8 mouse cellular contexts compared by ENCODE assay signal in the genomic region with DNA sequence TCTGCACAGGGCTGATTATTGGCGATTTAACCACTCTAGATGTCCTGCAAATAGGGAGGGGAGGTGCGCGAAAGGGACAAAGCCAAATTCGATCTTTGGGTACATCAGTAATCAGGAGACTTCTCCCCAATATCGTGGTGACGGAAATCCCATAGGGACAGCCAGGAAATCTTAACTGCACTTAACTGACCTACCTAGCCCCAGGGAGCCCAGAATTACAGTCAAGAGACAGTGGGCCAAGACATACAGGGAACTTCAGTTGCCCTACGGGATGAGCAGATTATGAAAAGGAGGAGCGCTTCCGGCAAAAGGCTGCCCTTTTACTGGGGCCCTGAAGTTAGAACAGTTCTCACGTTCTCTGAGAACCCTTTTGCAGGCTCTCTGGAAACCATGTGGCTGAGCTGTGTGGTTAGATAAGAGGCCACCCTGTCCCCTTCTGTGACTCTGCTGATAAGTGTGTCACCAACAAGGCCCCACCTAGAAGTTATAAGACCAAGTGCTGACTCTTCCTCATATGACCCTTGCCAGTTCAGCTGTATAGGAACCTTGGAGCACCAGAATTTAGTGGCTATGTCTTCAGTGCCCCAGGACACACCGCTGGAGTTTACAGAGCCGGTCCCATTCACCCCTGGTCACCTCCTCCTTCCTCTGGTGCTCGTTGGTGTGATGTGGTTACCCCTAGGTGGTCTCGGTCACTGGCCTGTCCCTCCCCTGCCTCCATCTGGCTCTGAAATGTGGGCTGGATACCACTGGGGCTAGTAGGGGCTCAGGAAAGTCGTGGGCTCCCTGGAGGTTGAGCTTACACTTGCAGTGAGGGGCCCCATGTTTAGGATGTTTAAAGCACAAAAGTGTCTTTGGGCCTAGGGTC. TPM values are rescaled to one million over a fixed set of nuclear protein-coding genes. Genes with fewer than 3 reads are reported as not detected.
A peak's percentile ranks its signal among the peaks of the same experiment; 100 is the strongest.
DNase-seq lines count a peak whose midpoint lies in the region; ATAC-seq and TF ChIP-seq lines count a peak whose summit lies in the region.

No protein-coding gene starts in this region.

- peak overlapping the region; percentile 49 for H3K4me3 ChIP-seq in midbrain, embryonic 10.5 days
- no peak overlapping the region for H3K4me3 ChIP-seq in midbrain, embryonic 15.5 days
- peak overlapping the region; percentile 59 for H3K4me3 ChIP-seq in embryonic facial prominence, embryonic 15.5 days (replicated peaks)
- peak overlapping the region; percentile 54 for H3K4me3 ChIP-seq in limb, embryonic 14.5 days (replicated peaks; ENCODE audit: low read length)

- no peaks in the 10 kb centered on the region for H3K9me3 ChIP-seq in midbrain, embryonic 10.5 days (replicated peaks)
- H3K9me3 ChIP-seq in midbrain, embryonic 15.5 days: no peaks in the 10 kb centered on the region
- no peaks in the 10 kb centered on the region for H3K9me3 ChIP-seq in embryonic facial prominence, embryonic 15.5 days (replicated peaks)
- H3K9me3 ChIP-seq in limb, embryonic 14.5 days (ENCODE audit: control insufficient read depth, low read length): no peaks in the 10 kb centered on the region

- 0 out of 2 replicates have a peak, but pooled peaks cover under 1% of the 10 kb centered on the region for H3K36me3 ChIP-seq in midbrain, embryonic 10.5 days
- no peaks in the 10 kb centered on the region for H3K36me3 ChIP-seq in midbrain, embryonic 15.5 days (replicated peaks)
- H3K36me3 ChIP-seq in embryonic facial prominence, embryonic 15.5 days: peaks cover 5% of the 10 kb centered on the region; the same call in 1 of the 2 replicates
- H3K36me3 ChIP-seq in limb, embryonic 14.5 days (ENCODE audit: control insufficient read depth, insufficient read depth, low read length): peaks cover 2% of the 10 kb centered on the region; the same call in 1 of the 2 replicates

- ATAC-seq in midbrain, embryonic 15.5 days (replicated peaks): no peak
- ATAC-seq in embryonic facial prominence, embryonic 15.5 days (ENCODE audit: insufficient number of reproducible peaks, low FRiP score, low TSS enrichment, low read depth): no peak
- ATAC-seq in limb, embryonic 14.5 days (ENCODE audit: low FRiP score, low read depth): no peak

- no peak for DNase-seq in midbrain, embryonic 10.5 days (ENCODE audit: low spot score)
- DNase-seq in limb, embryonic 14.5 days (ENCODE audit: low spot score): no peak
- DNase-seq in spleen, postnatal 36 days (ENCODE audit: low spot score in 2 of 2): peak; percentile 66 to 78
- no peak for DNase-seq in layer of hippocampus, postnatal 36 days
- DNase-seq in ovary, postnatal 14 days (ENCODE audit: low spot score): no peak
- DNase-seq in urinary bladder, postnatal 14 days (ENCODE audit: low spot score): no peak

- no peak overlapping the region for H3K4me2 ChIP-seq in midbrain, embryonic 15.5 days
- H3K4me2 ChIP-seq in embryonic facial prominence, embryonic 15.5 days (replicated peaks): peak overlapping the region; percentile 72
- H3K4me2 ChIP-seq in limb, embryonic 14.5 days (replicated peaks; ENCODE audit: low read depth, low read length, severe bottlenecking): peak overlapping the region; percentile 75

- peaks cover 34% of the 10 kb centered on the region for H3K27me3 ChIP-seq in midbrain, embryonic 10.5 days (ENCODE audit: low read depth, poor library complexity, severe bottlenecking)
- peaks cover 14% of the 10 kb centered on the region for H3K27me3 ChIP-seq in midbrain, embryonic 15.5 days (replicated peaks)
- no peaks in the 10 kb centered on the region for H3K27me3 ChIP-seq in embryonic facial prominence, embryonic 15.5 days
- H3K27me3 ChIP-seq in limb, embryonic 14.5 days (ENCODE audit: control insufficient read depth, insufficient read depth, low read length): no peaks in the 10 kb centered on the region

- TF ChIP-seq POLR2A in limb, embryonic 14.5 days (IDR thresholded peaks at IDR 0.05; ENCODE audit: borderline replicate concordance, extremely low read depth, insufficient read depth, insufficient read length): no peak

- WGBS in midbrain, embryonic 10.5 days: 68% methylated on average over 15 of the region's 15 CpGs
- 68% methylated on average over 15 of the region's 15 CpGs for WGBS in midbrain, embryonic 15.5 days
- 53% methylated on average over 15 of the region's 15 CpGs for WGBS in embryonic facial prominence, embryonic 15.5 days
- 58% methylated on average over 15 of the region's 15 CpGs for WGBS in limb, embryonic 14.5 days

- H3K4me1 ChIP-seq in midbrain, embryonic 10.5 days: peaks cover 55% of the 10 kb centered on the region
- peaks cover 21% of the 10 kb centered on the region for H3K4me1 ChIP-seq in midbrain, embryonic 15.5 days
- H3K4me1 ChIP-seq in embryonic facial prominence, embryonic 15.5 days: peaks cover 44% of the 10 kb centered on the region
- peaks cover 24% of the 10 kb centered on the region for H3K4me1 ChIP-seq in limb, embryonic 14.5 days (ENCODE audit: control insufficient read depth, insufficient read depth, low read length)

- H3K27ac ChIP-seq in midbrain, embryonic 10.5 days (replicated peaks): peak overlapping the region; percentile 84; the same call in 1 of the 2 replicates
- no peak overlapping the region for H3K27ac ChIP-seq in midbrain, embryonic 15.5 days
- H3K27ac ChIP-seq in embryonic facial prominence, embryonic 15.5 days (replicated peaks): peak overlapping the region; percentile 85
- H3K27ac ChIP-seq in limb, embryonic 14.5 days (replicated peaks; ENCODE audit: low read depth, low read length): peak overlapping the region; percentile 79

- H3K9ac ChIP-seq in midbrain, embryonic 15.5 days: no peak overlapping the region
- peak overlapping the region; percentile 68 for H3K9ac ChIP-seq in embryonic facial prominence, embryonic 15.5 days
- peak overlapping the region; percentile 85 for H3K9ac ChIP-seq in limb, embryonic 14.5 days (ENCODE audit: low read depth, low read length, severe bottlenecking)

RNA-seq across cellular contexts. Expression of gene Smdt1, which starts 3.1 kb away (rescaled TPM):
- polyA plus RNA-seq in midbrain, embryonic 10.5 days (2016; fragmentation: Nextera tagmentation; extraction: Ambion mirVana): 253 and 265 TPM in 2 replicates
- 322 and 335 TPM in 2 replicates for polyA plus RNA-seq in midbrain, embryonic 15.5 days (2015; fragmentation: Nextera tagmentation; extraction: Ambion mirVana)
- polyA plus RNA-seq in embryonic facial prominence, embryonic 15.5 days (2015; fragmentation: Nextera tagmentation; extraction: Ambion mirVana): 264 and 279 TPM in 2 replicates
- 175 and 178 TPM in 2 replicates for polyA plus RNA-seq in limb, embryonic 14.5 days (2012; rRNA removed)
- polyA plus RNA-seq in limb, embryonic 14.5 days (2014; fragmentation: Nextera tagmentation; extraction: Ambion mirVana): 255 and 258 TPM in 2 replicates
- 100 to 1,000 TPM; 138 to 139 TPM for total RNA-seq in layer of hippocampus, postnatal 36 days (2021)

RNA-seq across cellular contexts. Expression of gene Pheta2, which starts 3.2 kb away (rescaled TPM):
- 4.2 and 5.4 TPM in 2 replicates for polyA plus RNA-seq in midbrain, embryonic 10.5 days (2016; fragmentation: Nextera tagmentation; extraction: Ambion mirVana)
- polyA plus RNA-seq in midbrain, embryonic 15.5 days (2015; fragmentation: Nextera tagmentation; extraction: Ambion mirVana): 1.2 and 1.5 TPM in 2 replicates
- 23.8 and 24.9 TPM in 2 replicates for polyA plus RNA-seq in embryonic facial prominence, embryonic 15.5 days (2015; fragmentation: Nextera tagmentation; extraction: Ambion mirVana)
- polyA plus RNA-seq in limb, embryonic 14.5 days (2012; rRNA removed): 12.8 and 15.3 TPM in 2 replicates
- 11.9 and 14.1 TPM in 2 replicates for polyA plus RNA-seq in limb, embryonic 14.5 days (2014; fragmentation: Nextera tagmentation; extraction: Ambion mirVana)
- total RNA-seq in layer of hippocampus, postnatal 36 days (2021): under 1 TPM; 0.27 to 0.40 TPM

RNA-seq across cellular contexts. Expression of gene Naga, which starts 3.2 kb away (rescaled TPM):
- 22.4 and 27.2 TPM in 2 replicates for polyA plus RNA-seq in midbrain, embryonic 10.5 days (2016; fragmentation: Nextera tagmentation; extraction: Ambion mirVana)
- 25.4 and 27.2 TPM in 2 replicates for polyA plus RNA-seq in midbrain, embryonic 15.5 days (2015; fragmentation: Nextera tagmentation; extraction: Ambion mirVana)
- polyA plus RNA-seq in embryonic facial prominence, embryonic 15.5 days (2015; fragmentation: Nextera tagmentation; extraction: Ambion mirVana): 64.8 and 65.9 TPM in 2 replicates
- 101 and 118 TPM in 2 replicates for polyA plus RNA-seq in limb, embryonic 14.5 days (2012; rRNA removed)
- 59.3 and 60.1 TPM in 2 replicates for polyA plus RNA-seq in limb, embryonic 14.5 days (2014; fragmentation: Nextera tagmentation; extraction: Ambion mirVana)
- total RNA-seq in layer of hippocampus, postnatal 36 days (2021): 10 to 100 TPM; 32.8 to 38.9 TPM

RNA-seq across cellular contexts. Expression of gene Ndufa6, which starts 12.2 kb away (rescaled TPM):
- 258 and 270 TPM in 2 replicates for polyA plus RNA-seq in midbrain, embryonic 10.5 days (2016; fragmentation: Nextera tagmentation; extraction: Ambion mirVana)
- 309 and 330 TPM in 2 replicates for polyA plus RNA-seq in midbrain, embryonic 15.5 days (2015; fragmentation: Nextera tagmentation; extraction: Ambion mirVana)
- polyA plus RNA-seq in embryonic facial prominence, embryonic 15.5 days (2015; fragmentation: Nextera tagmentation; extraction: Ambion mirVana): 314 and 320 TPM in 2 replicates
- 252 and 318 TPM in 2 replicates for polyA plus RNA-seq in limb, embryonic 14.5 days (2012; rRNA removed)
- polyA plus RNA-seq in limb, embryonic 14.5 days (2014; fragmentation: Nextera tagmentation; extraction: Ambion mirVana): 325 and 348 TPM in 2 replicates
- total RNA-seq in layer of hippocampus, postnatal 36 days (2021): 100 to 1,000 TPM; 203 to 209 TPM

RNA-seq across cellular contexts. Expression of gene Cyp2d22, which starts 38.2 kb away (rescaled TPM):
- 2.8 and 4.5 TPM in 2 replicates for polyA plus RNA-seq in midbrain, embryonic 10.5 days (2016; fragmentation: Nextera tagmentation; extraction: Ambion mirVana)
- polyA plus RNA-seq in midbrain, embryonic 15.5 days (2015; fragmentation: Nextera tagmentation; extraction: Ambion mirVana): 1.7 and 2.0 TPM in 2 replicates
- 12.2 and 12.3 TPM in 2 replicates for polyA plus RNA-seq in embryonic facial prominence, embryonic 15.5 days (2015; fragmentation: Nextera tagmentation; extraction: Ambion mirVana)
- 27.5 and 29.5 TPM in 2 replicates for polyA plus RNA-seq in limb, embryonic 14.5 days (2012; rRNA removed)
- 5.2 and 6.4 TPM in 2 replicates for polyA plus RNA-seq in limb, embryonic 14.5 days (2014; fragmentation: Nextera tagmentation; extraction: Ambion mirVana)
- total RNA-seq in layer of hippocampus, postnatal 36 days (2021): 10 to 100 TPM; 40.9 to 47.4 TPM

Comparison
In these comparisons a context has a peak if more than half of its experiments do, and no peak if none do; other contexts are left out.
1. DNase-seq: peak in spleen, postnatal 36 days (2 of 2); none in midbrain, embryonic 10.5 days (single experiment), limb, embryonic 14.5 days (single experiment), layer of hippocampus, postnatal 36 days (0 of 2), ovary, postnatal 14 days (single experiment) and urinary bladder, postnatal 14 days (single experiment).